Mouse (Mus musculus): ENCODE data around the gene Epha3.

DNA sequence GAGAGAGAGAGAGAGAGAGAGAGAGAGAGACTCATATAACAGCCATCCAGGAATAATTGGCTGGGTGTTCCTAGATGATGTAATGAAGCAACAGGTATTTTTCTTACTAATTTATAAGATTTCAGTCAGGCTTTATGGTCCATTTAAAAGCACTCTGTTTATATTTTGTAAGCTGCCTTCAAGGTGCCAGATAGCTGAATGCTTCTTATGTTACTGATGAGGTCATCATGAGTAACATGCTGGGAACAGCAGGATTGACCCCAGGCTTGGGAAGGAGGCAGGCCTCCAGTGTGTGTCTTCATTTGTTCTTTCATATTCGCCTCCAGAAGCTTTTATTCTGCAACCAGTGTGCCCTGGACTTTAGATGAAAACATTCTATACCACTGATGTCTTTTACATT lies 189.5 kb downstream of the Epha3 start:
- TF ChIP-seq ZC3H11A (IDR thresholded peaks at IDR 0.05; ENCODE audit: borderline replicate concordance, low read depth, low read length) (no peak), MAFK (IDR thresholded peaks at IDR 0.05; ENCODE audit: insufficient read depth, low read depth, low read length) (no peak), ZNF384 (IDR thresholded peaks at IDR 0.05; ENCODE audit: low read depth, low read length) (no peak), HCFC1 (IDR thresholded peaks at IDR 0.05; ENCODE audit: borderline replicate concordance, insufficient read depth, low read length) (no peak)

All from ES-E14 (cell line).